Mouse (Mus musculus) adrenal gland, adult 10 weeks (tissue): ENCODE results near the gene Ap1g1. TPM values are rescaled to one million over a fixed set of nuclear protein-coding genes. Genes with fewer than 3 reads are reported as not detected.

Experiments
- polyA plus RNA-seq: library from polyadenylated mRNA; stranded (reverse); fragments of 350-450 nt; fragmentation: Illumina TruSeq; extraction: RNeasy Lipid Tissue Mini Kit (QIAGEN cat#74804); gene quantifications from one replicate; pipeline ENCODE4 v1.2.3, GENCODE M21; 2014; ENCODE audit warnings: low read depth, low replicate concordance

The Ap1g1 gene
- 249 TPM for polyA plus RNA-seq

DNA sequence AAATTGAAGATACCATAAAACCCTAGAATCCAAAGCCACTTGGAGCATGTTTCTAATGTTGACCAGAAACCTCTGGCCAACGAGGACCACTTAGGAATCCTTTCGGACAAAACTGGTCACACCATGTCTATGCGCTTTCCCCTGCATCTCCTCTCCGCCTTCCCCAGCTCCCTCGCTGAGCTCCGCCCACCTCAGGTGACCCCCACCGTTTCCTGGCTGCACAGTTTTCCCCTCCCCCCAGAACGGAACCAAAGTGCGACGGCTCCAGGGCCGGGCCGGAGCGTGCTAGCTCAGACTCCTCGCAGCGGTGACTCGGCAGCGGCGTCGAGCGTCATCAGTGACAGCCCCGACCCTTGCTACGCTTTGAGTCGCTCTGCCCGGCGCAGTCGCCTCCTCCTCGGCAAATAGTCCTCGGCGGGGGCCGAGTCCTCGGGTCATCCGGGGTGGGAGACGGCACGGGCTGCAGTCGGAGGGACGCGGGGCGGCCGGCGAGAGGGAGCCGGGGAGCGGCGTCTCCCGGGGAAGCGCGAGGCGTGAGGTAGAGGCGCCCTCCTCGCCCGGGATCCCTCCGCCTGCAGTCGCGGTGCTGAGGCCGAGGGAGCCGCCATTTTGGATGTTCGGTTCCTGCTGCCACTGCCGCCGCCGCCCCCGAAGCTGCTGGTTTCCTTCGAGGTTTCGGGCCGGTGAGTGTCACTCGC, at the start of gene Ap1g1:
Gene Ap1g1, plus strand, starts transcription at position 275 of the 698 bp plus-strand sequence.

DNA sequence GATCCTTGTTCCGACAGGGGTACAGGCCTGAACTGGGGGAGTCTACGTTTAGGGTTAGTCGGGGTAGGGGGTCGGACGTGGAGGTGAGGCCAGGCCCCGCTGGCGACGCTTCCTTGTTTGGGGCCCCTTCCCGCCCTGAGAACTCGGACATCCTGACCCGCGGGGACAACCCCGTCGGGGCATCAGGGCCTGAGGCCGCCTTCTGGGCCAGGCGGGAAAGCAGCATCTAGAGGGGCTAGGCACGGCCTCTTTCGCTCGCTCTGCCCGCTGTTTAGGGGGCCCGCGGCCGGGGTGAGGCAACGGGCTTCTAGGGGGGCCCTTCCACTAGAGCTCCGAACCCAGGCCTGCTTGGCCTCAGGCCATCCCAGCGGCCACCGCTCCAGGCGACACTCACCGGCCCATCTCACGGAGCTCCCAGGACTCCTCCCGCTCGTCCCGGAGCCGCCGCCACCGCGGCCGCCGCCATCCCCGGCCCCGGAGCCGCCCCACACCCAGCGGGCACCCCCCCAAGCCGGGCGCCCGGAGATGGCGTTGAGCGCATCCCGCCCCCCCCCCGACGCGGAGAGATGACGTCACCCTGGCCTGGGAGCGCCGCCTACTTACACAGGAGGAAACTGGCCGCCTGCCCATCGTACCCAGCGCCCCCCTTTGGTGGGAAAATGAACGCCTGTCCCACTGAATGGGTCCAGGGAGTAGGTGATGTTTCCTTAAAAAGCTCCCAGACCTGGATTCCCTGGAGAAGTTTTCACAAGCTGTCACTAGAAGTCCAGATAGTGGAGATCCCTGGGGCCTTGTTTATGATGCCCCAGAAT, 40.9 kb upstream of the Ap1g1 start, which contains the start of gene Atxn1l:
Gene Atxn1l, minus strand, starts transcription at position 503 of the 812 bp plus-strand sequence.

DNA sequence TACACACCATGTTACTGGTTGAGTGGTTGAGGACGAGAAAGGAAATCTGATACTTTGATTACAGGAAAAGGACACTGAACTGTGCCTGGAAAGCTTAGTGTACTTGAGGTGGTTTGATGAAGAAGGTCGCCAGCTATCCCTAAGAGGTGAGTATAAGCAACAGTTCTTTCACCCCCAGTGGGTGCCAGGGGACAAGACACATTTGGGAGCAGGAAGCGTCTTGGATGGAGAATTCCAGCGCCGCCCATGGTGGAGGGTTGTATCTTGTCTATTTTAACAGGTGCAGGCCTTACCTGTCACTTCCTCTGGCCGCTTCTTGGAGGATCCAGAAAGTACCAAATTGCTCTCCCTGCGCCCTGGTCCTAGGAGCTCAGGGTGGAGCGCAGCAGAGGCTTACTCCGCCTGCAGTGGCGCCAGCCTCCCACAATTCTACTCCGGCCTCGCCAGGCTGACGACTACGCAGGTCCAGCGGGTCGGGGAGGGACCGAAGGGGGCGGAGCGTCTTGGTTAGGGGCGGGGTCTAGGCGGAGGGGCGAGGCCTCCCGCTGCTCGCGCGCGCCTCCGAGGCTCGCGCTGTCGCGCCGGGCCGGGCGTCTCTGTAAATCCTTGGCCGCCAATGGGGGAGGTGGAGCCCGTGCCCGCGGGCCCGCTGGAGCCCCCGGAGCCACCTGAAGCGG, 89.8 kb downstream of the Ap1g1 start, which contains the start of gene Phlpp2:
Gene Phlpp2, plus strand, starts transcription at position 540 of the 677 bp plus-strand sequence.

Other genes starting within 250 kb of the Ap1g1 start
- 2.6 TPM for gene Dhx38, start 212.7 kb upstream of the Ap1g1 start, polyA plus RNA-seq
- gene Txnl4b, start 212.7 kb upstream of the Ap1g1 start, polyA plus RNA-seq: 19.7 TPM
- gene Hp, start 199.4 kb upstream of the Ap1g1 start, polyA plus RNA-seq: 2.4 TPM
- gene Dhodh, start 169.9 kb upstream of the Ap1g1 start, polyA plus RNA-seq: 4.1 TPM
- gene Pkd1l3, start 164.0 kb upstream of the Ap1g1 start, polyA plus RNA-seq: not detected
- 82.8 TPM for gene Ist1, start 85.3 kb upstream of the Ap1g1 start, polyA plus RNA-seq
- 2.0 TPM for gene Zfp821, start 73.0 kb upstream of the Ap1g1 start, polyA plus RNA-seq
- 19.7 TPM for gene Atxn1l, start 40.8 kb upstream of the Ap1g1 start, polyA plus RNA-seq
- 6.5 TPM for gene Phlpp2, start 90.0 kb downstream of the Ap1g1 start, polyA plus RNA-seq
- not detected for gene Marveld3, start 183.6 kb downstream of the Ap1g1 start, polyA plus RNA-seq
- not detected for gene Tat, start 211.9 kb downstream of the Ap1g1 start, polyA plus RNA-seq